Mouse (Mus musculus) thymus, adult 2 months (tissue): Measurements from ENCODE around the gene Asb1.

Experiments
- CTCF ChIP-seq: fragments of 200-500 bp; IDR thresholded peaks from 2 replicates; pipeline ENCODE4 v1.5.1; 2012; ENCODE audit warnings: mild to moderate bottlenecking, control low read depth, low read length, moderate library complexity, borderline replicate concordance; ENCODE audit not compliant: control insufficient read depth, poor library complexity, insufficient read depth; ENCODE audit errors: extremely low read depth
- POLR2A ChIP-seq: fragments of 200-500 bp; IDR thresholded peaks from 2 replicates; pipeline ENCODE4 v1.6.1; 2012; ENCODE audit warnings: mild to moderate bottlenecking, low read length, control low read depth, moderate library complexity; ENCODE audit not compliant: control insufficient read depth, poor library complexity, insufficient read depth; ENCODE audit errors: extremely low read depth

DNA sequence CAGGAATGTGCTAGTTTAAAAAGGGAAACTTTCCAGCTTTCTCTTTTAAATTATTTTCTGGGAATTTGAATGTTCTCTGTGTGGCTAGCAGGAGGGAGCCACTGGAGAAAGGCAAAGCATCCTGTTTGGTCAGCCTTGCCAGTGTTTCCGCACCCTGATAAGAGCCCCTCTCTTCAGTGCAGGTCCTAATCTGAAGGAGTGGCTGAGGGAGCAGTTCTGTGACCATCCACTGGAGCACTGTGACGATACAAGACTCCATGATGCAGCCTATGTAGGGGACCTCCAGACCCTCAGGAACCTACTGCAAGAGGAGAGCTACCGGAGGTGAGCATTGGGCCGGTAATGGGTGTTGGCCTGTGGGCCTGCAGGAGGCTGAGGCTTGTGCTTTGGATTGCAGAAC is 3.6 kb downstream of the Asb1 start:
- TF ChIP-seq CTCF: no peak
- TF ChIP-seq POLR2A: no peak
